Mouse (Mus musculus): ENCODE measurements around the gene Polm. TPM values are rescaled to one million over a fixed set of nuclear protein-coding genes. Genes with fewer than 3 reads are reported as not detected.
A peak's percentile ranks its signal among the peaks of the same experiment; 100 is the strongest.

Polm gene
- 14.7 and 19.5 TPM in 2 replicates for polyA plus RNA-seq (2012; rRNA removed)

DNA sequence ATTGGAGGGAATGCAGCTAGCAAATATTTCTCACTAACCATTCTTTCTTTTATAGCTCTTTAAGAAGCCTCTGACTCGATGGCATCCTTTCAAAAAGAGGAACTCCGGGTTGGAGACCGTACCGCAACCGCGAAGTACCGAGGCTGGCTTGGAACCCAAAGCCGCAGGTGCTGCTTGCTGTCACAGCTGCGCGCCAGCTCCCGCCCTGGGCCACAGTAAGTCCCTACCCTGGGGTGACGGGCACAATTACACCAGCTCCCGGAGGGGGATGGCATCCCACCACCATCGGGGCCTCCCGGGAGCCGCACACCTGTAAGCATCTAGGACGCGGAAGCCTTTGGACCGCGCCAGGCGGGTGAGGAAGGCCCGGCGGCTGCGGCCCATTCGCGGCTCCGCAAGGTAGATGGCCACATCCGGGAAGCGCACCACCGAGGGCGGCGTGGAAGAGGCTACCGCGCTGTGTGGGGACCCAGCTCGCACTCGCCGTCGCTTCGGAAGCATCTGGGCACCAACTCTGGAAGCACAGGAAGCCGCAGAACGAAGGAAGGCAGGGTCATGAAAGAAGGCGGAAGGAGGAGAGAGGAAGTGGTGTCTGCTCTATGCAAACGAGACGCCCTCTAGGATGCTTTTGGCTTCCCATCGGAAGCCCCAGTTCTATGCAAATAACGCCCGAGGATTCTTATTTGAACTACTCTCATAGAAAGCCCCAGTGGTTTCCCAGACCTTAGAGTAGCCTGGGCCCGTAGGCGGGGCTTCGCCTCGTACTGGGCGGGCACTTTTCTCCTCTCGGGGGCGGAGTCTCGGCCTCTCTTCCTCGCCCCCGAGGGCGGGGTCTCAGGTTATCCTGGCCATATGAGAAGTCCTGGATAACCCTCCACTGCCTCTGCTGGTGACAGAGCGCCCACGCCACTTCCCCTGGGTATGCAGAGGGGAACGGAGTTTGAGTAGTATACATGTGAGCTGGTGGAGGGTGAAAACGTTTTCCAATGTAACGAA, at the start of gene Polm:
Gene Polm (minus strand): TSS at position 766 of the 996 bp plus-strand sequence.
- TF ChIP-seq CTCF (conservative IDR thresholded peaks at IDR 0.05; ENCODE audit: insufficient read depth, insufficient read length, low read depth, low read length) (peak; percentile 76), POLR2A (IDR thresholded peaks at IDR 0.05; ENCODE audit: low read depth, low read length) (no peak)
- Histone ChIP-seq H3K27me3 (replicated peaks; ENCODE audit: control insufficient read depth, insufficient read depth, low read length) (no peaks in the 10 kb centered on the region), H3K36me3 (ENCODE audit: control insufficient read depth, insufficient read depth, low read length) (no peaks in the 10 kb centered on the region), H3K4me3 (ENCODE audit: insufficient read depth, low read depth, low read length) (peak within 1 kb of the TSS; percentile 81), H3K4me1 (ENCODE audit: control insufficient read depth, insufficient read depth, low read length) (no peaks in the 10 kb centered on the region), H3K27ac (ENCODE audit: insufficient read depth, low read depth, low read length) (peak within 1 kb of the TSS; percentile 53)
- WGBS: under 1% methylated on average over 63 of the region's 63 CpGs
- peak; percentile 97 for DNase-seq

DNA sequence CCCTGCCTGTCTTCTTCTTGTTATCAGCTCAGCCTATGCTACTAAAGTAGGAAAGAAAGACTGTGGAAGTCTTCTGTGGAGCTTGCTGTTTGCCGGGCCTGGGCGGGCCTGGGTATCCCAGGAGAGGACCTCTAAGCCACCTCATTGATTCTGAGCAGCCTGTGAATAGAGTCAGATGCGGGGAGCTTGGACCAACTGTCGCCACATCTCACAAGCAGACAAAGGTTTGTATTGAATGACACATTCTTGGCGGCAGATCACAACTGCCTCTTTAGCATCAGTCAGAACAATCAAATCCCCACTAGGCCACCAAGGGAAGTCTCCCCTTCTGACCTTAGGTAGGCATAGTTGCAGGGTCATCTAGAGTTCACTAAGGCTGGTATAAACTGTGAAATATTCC, 49.4 kb upstream of the Polm start:
- DNase-seq: no peak
- Histone ChIP-seq H3K27me3 (replicated peaks; ENCODE audit: control insufficient read depth, insufficient read depth, low read length) (no peaks in the 10 kb centered on the region), H3K36me3 (ENCODE audit: control insufficient read depth, insufficient read depth, low read length) (no peaks in the 10 kb centered on the region), H3K4me1 (ENCODE audit: control insufficient read depth, insufficient read depth, low read length) (peaks cover 5% of the 10 kb centered on the region; the same call in 1 of the 2 replicates), H3K27ac (ENCODE audit: insufficient read depth, low read depth, low read length) (no peak overlapping the region), H3K4me3 (ENCODE audit: insufficient read depth, low read depth, low read length) (no peak overlapping the region)
- 78% methylated on average over 5 of the region's 5 CpGs for WGBS
- TF ChIP-seq POLR2A (IDR thresholded peaks at IDR 0.05; ENCODE audit: low read depth, low read length): no peak
- no peak for TF ChIP-seq CTCF (conservative IDR thresholded peaks at IDR 0.05; ENCODE audit: insufficient read depth, insufficient read length, low read depth, low read length)

DNA sequence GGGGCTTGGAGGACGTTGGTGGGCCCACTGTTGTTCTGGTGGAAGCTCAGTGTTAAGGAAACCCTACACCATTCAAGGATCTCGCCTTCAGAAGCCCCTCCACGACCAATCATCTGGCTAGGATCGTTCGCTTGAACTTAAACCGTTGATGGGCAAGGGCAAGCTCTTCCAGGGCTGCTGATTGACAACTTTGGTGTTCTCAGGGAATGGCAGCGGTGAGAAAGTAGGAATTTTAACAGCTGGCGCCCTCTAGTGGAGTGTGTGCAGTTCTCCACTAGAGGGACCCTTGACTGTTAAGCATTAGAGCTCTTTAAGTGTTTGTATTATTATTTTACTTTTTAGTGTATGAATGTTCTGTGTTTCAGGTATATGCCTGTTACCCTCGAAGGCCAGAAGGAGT, 48.4 kb upstream of the Polm start:
- TF ChIP-seq CTCF (conservative IDR thresholded peaks at IDR 0.05; ENCODE audit: insufficient read depth, insufficient read length, low read depth, low read length) (peak; percentile 84), POLR2A (IDR thresholded peaks at IDR 0.05; ENCODE audit: low read depth, low read length) (no peak)
- Histone ChIP-seq H3K27ac (ENCODE audit: insufficient read depth, low read depth, low read length) (no peak overlapping the region), H3K36me3 (ENCODE audit: control insufficient read depth, insufficient read depth, low read length) (no peaks in the 10 kb centered on the region), H3K4me1 (ENCODE audit: control insufficient read depth, insufficient read depth, low read length) (no peaks in the 10 kb centered on the region), H3K27me3 (replicated peaks; ENCODE audit: control insufficient read depth, insufficient read depth, low read length) (no peaks in the 10 kb centered on the region), H3K4me3 (ENCODE audit: insufficient read depth, low read depth, low read length) (no peak overlapping the region)
- DNase-seq: peak; percentile 76
- WGBS: 12% methylated on average over 9 of the region's 9 CpGs

- Histone ChIP-seq H3K4me1 (ENCODE audit: control insufficient read depth, insufficient read depth, low read length) (peaks cover 5% of the 10 kb centered on the region; the same call in 1 of the 2 replicates), H3K36me3 (ENCODE audit: control insufficient read depth, insufficient read depth, low read length) (no peaks in the 10 kb centered on the region), H3K4me3 (ENCODE audit: insufficient read depth, low read depth, low read length) (no peak overlapping the region), H3K27ac (ENCODE audit: insufficient read depth, low read depth, low read length) (no peak overlapping the region), H3K27me3 (replicated peaks; ENCODE audit: control insufficient read depth, insufficient read depth, low read length) (no peaks in the 10 kb centered on the region)
- TF ChIP-seq POLR2A (IDR thresholded peaks at IDR 0.05; ENCODE audit: low read depth, low read length) (no peak), CTCF (conservative IDR thresholded peaks at IDR 0.05; ENCODE audit: insufficient read depth, insufficient read length, low read depth, low read length) (no peak)
- no peak for DNase-seq
- WGBS: 70% methylated on average over 8 of the region's 8 CpGs
Observed at GRCm38 (mm10) chr11:5882518-5882917, 44.7 kb upstream of the Polm start.

DNA sequence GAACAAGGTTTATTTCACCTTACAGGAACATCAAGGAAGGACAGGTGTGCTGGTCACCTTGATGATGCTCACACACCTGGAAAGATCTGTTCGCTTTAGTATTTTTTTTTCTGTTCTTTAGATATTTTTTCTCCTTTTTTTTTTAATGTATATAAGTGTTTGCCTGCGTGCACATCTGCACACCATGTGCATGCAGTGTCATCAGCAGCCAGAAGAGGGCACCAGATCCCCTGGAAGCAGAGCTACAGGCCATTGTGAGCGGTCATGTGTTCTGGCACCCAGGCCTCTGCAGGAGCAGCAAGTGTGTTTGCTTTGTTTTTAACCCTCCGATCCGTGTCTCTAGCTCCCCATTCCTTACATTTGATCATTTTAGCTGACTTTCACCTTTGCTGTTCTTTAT, 42.1 kb upstream of the Polm start:
- no peak overlapping the region for H3K4me3 ChIP-seq (ENCODE audit: insufficient read depth, low read depth, low read length)
- no peak overlapping the region for H3K27ac ChIP-seq (ENCODE audit: insufficient read depth, low read depth, low read length)
- DNase-seq: peak; percentile 66
- TF ChIP-seq POLR2A (IDR thresholded peaks at IDR 0.05; ENCODE audit: low read depth, low read length) (no peak), CTCF (conservative IDR thresholded peaks at IDR 0.05; ENCODE audit: insufficient read depth, insufficient read length, low read depth, low read length) (peak; percentile 79)
- peaks cover 5% of the 10 kb centered on the region; the same call in 1 of the 2 replicates for H3K4me1 ChIP-seq (ENCODE audit: control insufficient read depth, insufficient read depth, low read length)
- H3K36me3 ChIP-seq (ENCODE audit: control insufficient read depth, insufficient read depth, low read length): no peaks in the 10 kb centered on the region
- WGBS: 73% methylated on average over 5 of the region's 5 CpGs
- no peaks in the 10 kb centered on the region for H3K27me3 ChIP-seq (replicated peaks; ENCODE audit: control insufficient read depth, insufficient read depth, low read length)

GRCm38 (mm10) chr11:5878661-5879060, 40.8 kb upstream of the Polm start:
- no peak overlapping the region for H3K4me3 ChIP-seq (ENCODE audit: insufficient read depth, low read depth, low read length)
- peaks cover 5% of the 10 kb centered on the region; the same call in 1 of the 2 replicates for H3K4me1 ChIP-seq (ENCODE audit: control insufficient read depth, insufficient read depth, low read length)
- no peak for TF ChIP-seq CTCF (conservative IDR thresholded peaks at IDR 0.05; ENCODE audit: insufficient read depth, insufficient read length, low read depth, low read length)
- TF ChIP-seq POLR2A (IDR thresholded peaks at IDR 0.05; ENCODE audit: low read depth, low read length): no peak
- WGBS: 41% methylated on average over 8 of the region's 8 CpGs
- no peaks in the 10 kb centered on the region for H3K27me3 ChIP-seq (replicated peaks; ENCODE audit: control insufficient read depth, insufficient read depth, low read length)
- H3K36me3 ChIP-seq (ENCODE audit: control insufficient read depth, insufficient read depth, low read length): no peaks in the 10 kb centered on the region
- H3K27ac ChIP-seq (ENCODE audit: insufficient read depth, low read depth, low read length): peak overlapping the region; percentile 58
- no peak for DNase-seq

DNA sequence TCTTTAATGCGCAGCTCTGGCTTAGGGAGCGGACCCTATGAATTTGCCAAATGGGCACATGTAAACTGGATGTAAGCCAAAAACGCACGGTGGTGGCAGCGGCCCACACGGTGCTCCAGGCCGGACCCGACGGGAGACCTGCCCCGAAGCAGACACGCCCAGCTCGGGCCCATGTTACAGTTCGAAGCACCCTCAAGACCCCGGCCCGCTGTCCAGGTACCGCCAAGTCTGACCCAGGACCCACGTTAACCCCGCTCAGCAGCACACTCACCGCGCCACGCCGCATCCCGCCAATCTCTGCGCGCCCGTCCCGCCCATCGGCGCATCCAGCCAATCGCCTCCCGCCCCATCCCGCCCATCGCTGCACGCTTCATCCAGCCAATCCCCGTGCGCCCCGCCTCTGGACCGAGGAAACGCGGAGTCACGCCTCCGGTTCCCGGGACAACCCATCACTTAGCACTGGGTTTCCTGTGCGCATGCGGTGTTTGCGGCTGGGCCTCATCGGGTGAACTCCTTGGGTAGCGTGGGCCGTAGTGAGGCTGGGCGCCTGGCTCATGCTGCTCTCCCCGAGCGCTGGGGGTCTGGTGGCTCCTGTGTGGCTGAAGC, 40.2 kb upstream of the Polm start, which contains the start of gene Pold2:
Gene Pold2 (minus strand): TSS at position 372 of the 606 bp plus-strand sequence.
- TF ChIP-seq POLR2A (IDR thresholded peaks at IDR 0.05; ENCODE audit: low read depth, low read length) (peak; percentile 59), CTCF (conservative IDR thresholded peaks at IDR 0.05; ENCODE audit: insufficient read depth, insufficient read length, low read depth, low read length) (no peak)
- H3K27me3 ChIP-seq (replicated peaks; ENCODE audit: control insufficient read depth, insufficient read depth, low read length): no peaks in the 10 kb centered on the region
- H3K36me3 ChIP-seq (ENCODE audit: control insufficient read depth, insufficient read depth, low read length): no peaks in the 10 kb centered on the region
- WGBS: under 1% methylated on average over 52 of the region's 52 CpGs
- H3K27ac ChIP-seq (ENCODE audit: insufficient read depth, low read depth, low read length): peak within 1 kb of the TSS; percentile 58
- H3K4me1 ChIP-seq (ENCODE audit: control insufficient read depth, insufficient read depth, low read length): peaks cover 5% of the 10 kb centered on the region; the same call in 1 of the 2 replicates
- DNase-seq: peak; percentile 99
- H3K4me3 ChIP-seq (ENCODE audit: insufficient read depth, low read depth, low read length): peak within 1 kb of the TSS; percentile 70

Data from kidney, adult 2 months (tissue).